Mouse (Mus musculus) stomach, embryonic 15.5 days (tissue): ENCODE data around the gene Gm14139. TPM values are rescaled to one million over a fixed set of nuclear protein-coding genes. Genes with fewer than 3 reads are reported as not detected.
"Not testable (repeated sequence)": the region's sequence is repeated elsewhere in the genome, so short reads cannot be mapped to it uniquely, and the experiment has no call there.

Experiments
- ATAC-seq: fragments of 200-750 bp; cut with Nextera tagmentation; 2 replicates; pipeline ENCODE4 v1.8.0; 2017; ENCODE audit warnings: low read depth, moderate number of reproducible peaks, moderate TSS enrichment; ENCODE audit not compliant: insufficient read depth, low FRiP score
- H3K27ac ChIP-seq: fragments of 300-500 bp; sonication (generic); 2 replicates; pipeline ENCODE4 v1.5.1; 2015; ENCODE audit warnings: mild to moderate bottlenecking, inconsistent platforms
- H3K27me3 ChIP-seq: fragments of 300-500 bp; sonication (generic); replicated peaks from 2 replicates; pipeline ENCODE4 v1.6.1; 2015; ENCODE audit warnings: inconsistent platforms
- H3K36me3 ChIP-seq: fragments of 300-500 bp; sonication (generic); 2 replicates; pipeline ENCODE4 v1.6.1; 2015; ENCODE audit warnings: inconsistent platforms
- H3K4me1 ChIP-seq: fragments of 300-500 bp; sonication (generic); 2 replicates; pipeline ENCODE4 v1.6.1; 2015; ENCODE audit warnings: inconsistent platforms
- H3K4me2 ChIP-seq: fragments of 300-500 bp; sonication (generic); 2 replicates; pipeline ENCODE4 v1.6.1; 2015; ENCODE audit warnings: mild to moderate bottlenecking, inconsistent platforms
- H3K4me3 ChIP-seq: fragments of 300-500 bp; sonication (generic); replicated peaks from 2 replicates; pipeline ENCODE4 v1.5.1; 2015; ENCODE audit warnings: inconsistent platforms
- H3K9ac ChIP-seq: fragments of 300-500 bp; sonication (generic); 2 replicates; pipeline ENCODE4 v1.6.1; 2015; ENCODE audit warnings: inconsistent platforms
- H3K9me3 ChIP-seq: fragments of 300-500 bp; sonication (generic); 2 replicates; pipeline ENCODE4 v1.6.1; 2016; ENCODE audit warnings: inconsistent platforms
- WGBS: fragments of 180-500 bp; shearing (Covaris S2); methylation state at CpG from one replicate; pipeline ENCODE4 v1.1.7; 2015; 5-methylcytosine and 5-hydroxymethylcytosine counted together
- polyA plus RNA-seq: library from polyadenylated mRNA; unstranded; fragments of >200 nt; fragmentation: Nextera tagmentation; extraction: Ambion mirVana; gene quantifications from 2 replicates; pipeline ENCODE4 v1.2.1, GENCODE M21; 2015

The Gm14139 gene
- 0.24 TPM in 1 of 2 replicates, not detected in the other for polyA plus RNA-seq

DNA sequence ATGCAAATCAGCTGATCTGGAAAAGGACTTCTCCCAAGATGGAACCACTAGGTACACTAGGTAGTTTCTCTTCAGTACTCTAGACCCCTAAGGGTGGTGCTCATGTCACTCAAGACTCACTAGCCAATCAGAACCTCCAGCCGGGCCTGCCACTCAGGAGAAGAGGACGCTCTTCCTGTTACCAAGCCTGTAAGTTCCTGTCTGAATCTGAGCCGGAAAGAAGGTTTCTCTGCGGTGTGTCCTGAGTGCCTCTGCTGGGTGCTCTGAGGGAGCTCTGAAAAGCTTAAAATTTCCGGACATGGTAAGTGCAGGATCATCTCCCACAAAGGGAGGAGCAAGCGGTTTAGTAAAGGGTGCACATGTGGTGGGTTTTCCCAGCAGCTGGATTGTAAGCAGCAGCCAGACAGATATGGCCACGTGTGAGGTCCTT is at the start of gene Gm14139:
Gene Gm14139 (plus strand): TSS at position 186 of the 430 bp plus-strand sequence.
- 73% methylated on average over 7 of the region's 7 CpGs for WGBS
- not testable (repeated sequence) for H3K4me1 ChIP-seq, H3K27me3 ChIP-seq, ATAC-seq, H3K4me3 ChIP-seq, H3K9ac ChIP-seq, H3K27ac ChIP-seq, H3K9me3 ChIP-seq, H3K4me2 ChIP-seq, H3K36me3 ChIP-seq

DNA sequence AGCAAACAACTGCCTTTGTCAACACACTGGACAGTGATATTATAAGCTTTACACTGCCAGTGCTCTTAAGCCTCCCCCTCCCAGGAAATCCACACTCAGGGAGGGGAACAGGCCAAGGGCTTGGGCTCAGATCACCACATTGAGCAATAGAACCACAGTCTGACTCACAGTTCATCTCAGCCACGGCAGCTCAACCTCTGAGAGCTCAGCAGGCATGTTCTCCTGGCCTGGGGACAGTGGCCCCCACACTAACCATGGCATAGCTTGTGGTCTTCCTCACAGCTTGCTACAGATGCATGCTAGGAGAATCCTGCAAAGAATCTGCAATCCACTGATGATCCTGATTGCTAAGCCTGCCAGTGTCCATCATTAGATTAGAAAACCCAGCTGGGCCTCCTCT is 49.6 kb upstream of the Gm14139 start:
- not testable (repeated sequence) for H3K4me2 ChIP-seq, H3K9ac ChIP-seq, H3K27ac ChIP-seq, H3K4me1 ChIP-seq, H3K4me3 ChIP-seq, ATAC-seq, H3K27me3 ChIP-seq, H3K9me3 ChIP-seq
- peaks cover 11% of the 10 kb centered on the region for H3K36me3 ChIP-seq
- WGBS, result 76% methylated on average over 1 of the region's 1 CpGs

DNA sequence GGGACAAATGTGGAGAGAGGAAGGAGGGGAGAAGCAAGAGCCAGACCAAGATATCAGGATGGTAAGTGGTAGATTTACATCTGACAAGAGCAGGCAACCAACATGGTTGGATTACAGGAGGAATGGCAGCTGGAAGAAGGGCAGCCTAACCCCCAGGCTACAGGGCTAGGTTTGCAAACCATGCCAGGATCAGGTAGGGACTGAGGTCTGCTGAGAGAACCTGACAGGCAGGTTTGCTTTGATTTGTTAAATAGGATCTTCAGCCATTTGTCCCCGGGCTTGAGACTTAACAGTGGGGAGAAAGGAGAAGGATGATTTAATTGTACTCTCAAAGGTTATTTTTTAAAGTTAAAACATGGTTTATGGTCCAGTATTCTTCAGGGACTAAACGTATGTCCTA is 48.8 kb upstream of the Gm14139 start:
- Histone ChIP-seq H3K27me3 (no peaks in the 10 kb centered on the region), H3K4me1 (0 out of 2 replicates have a peak, but pooled peaks cover 3% of the 10 kb centered on the region), H3K36me3 (peaks cover 10% of the 10 kb centered on the region), H3K9ac (no peak overlapping the region), H3K4me2 (no peak overlapping the region), H3K4me3 (no peak overlapping the region), H3K27ac (no peak overlapping the region), H3K9me3 (no peaks in the 10 kb centered on the region)
- 82% methylated on average over 2 of the region's 2 CpGs for WGBS
- ATAC-seq, result no peak

DNA sequence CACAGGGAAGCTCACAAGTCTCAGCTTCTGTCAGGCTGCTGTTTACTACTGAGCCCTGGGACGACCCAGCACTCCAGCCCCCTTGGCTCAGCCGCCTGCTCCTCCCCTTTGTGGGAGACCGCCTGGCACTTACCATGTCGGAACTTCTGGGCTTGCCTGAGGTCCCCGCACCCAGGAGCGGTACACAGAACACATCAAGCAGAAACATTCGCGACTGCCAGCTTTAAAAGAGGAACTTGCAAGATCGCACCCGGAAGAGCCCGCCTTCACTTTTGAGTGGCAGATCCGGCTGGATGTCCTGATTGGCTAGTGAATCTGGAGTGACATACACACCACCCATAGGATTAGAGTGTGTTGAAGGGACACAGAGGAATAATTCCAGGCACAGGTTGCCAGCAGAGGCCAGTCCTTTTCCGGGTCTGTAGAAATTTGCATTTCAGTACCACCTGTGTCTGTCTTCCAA is 45.1 kb upstream of the Gm14139 start, which contains the start of gene Zfp120:
Gene Zfp120 (minus strand): TSS at position 274 of the 463 bp plus-strand sequence.
- no peaks in the 10 kb centered on the region for H3K27me3 ChIP-seq
- peak within 1 kb of the TSS; percentile 59 for H3K4me2 ChIP-seq
- ATAC-seq, result peak; percentile 100
- WGBS, result 0% methylated on average over 13 of the region's 13 CpGs
- H3K36me3 ChIP-seq, result no peaks in the 10 kb centered on the region
- no peaks in the 10 kb centered on the region for H3K9me3 ChIP-seq
- H3K27ac ChIP-seq, result peak within 1 kb of the TSS; percentile 57
- H3K4me3 ChIP-seq, result peak within 1 kb of the TSS; percentile 60
- H3K9ac ChIP-seq, result peak within 1 kb of the TSS; percentile 42; the same call in 1 of the 2 replicates
- H3K4me1 ChIP-seq, result 0 out of 2 replicates have a peak, but pooled peaks cover 3% of the 10 kb centered on the region

DNA sequence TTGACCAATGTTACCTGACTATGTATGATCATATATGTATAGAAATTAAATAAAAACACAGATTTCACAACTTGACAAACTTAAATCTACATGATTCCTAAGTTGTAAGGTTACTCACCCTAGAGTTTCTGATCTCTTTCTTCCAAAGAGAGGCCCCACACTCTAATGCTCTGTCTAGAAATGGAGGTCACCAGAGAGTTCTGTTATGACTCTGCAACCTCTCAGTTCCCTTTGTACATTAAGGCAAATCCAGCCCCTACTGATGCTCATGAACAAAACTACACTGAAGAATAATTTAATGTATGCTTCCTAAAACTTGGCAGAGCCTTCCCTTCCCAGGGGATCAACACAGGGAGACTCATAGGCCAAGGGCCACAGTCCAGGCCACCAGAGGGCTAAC is 14.9 kb upstream of the Gm14139 start:
- no peaks in the 10 kb centered on the region for H3K36me3 ChIP-seq
- H3K9ac ChIP-seq, result no peak overlapping the region
- H3K27ac ChIP-seq, result no peak overlapping the region
- H3K9me3 ChIP-seq, result no peaks in the 10 kb centered on the region
- H3K27me3 ChIP-seq, result no peaks in the 10 kb centered on the region
- H3K4me3 ChIP-seq, result no peak overlapping the region
- ATAC-seq, result no peak
- H3K4me2 ChIP-seq, result no peak overlapping the region
- H3K4me1 ChIP-seq, result no peaks in the 10 kb centered on the region

DNA sequence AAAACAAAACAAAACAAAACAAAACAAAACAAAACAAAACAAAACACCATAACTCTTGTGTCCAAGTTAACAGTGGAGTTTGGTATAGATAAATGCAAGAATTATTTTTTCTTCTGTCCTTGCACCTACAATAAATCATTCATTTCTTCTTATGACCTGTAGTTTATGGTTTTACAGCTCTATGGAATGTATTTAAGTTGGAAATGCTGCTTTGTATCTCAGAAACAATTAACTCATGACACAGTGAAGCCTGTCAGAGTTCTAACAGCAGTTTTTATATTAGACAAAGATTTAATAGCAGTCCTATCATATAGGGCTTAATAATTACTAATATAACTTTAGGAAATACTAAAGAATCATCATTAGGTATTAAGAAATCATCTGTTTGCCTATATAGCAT is 7.7 kb upstream of the Gm14139 start:
- Histone ChIP-seq H3K4me3 (no peak overlapping the region), H3K27ac (no peak overlapping the region), H3K9ac (no peak overlapping the region), H3K9me3 (peaks cover 4% of the 10 kb centered on the region; the same call in 1 of the 2 replicates), H3K36me3 (no peaks in the 10 kb centered on the region), H3K27me3 (no peaks in the 10 kb centered on the region), H3K4me2 (no peak overlapping the region), H3K4me1 (no peaks in the 10 kb centered on the region)
- ATAC-seq, result no peak

DNA sequence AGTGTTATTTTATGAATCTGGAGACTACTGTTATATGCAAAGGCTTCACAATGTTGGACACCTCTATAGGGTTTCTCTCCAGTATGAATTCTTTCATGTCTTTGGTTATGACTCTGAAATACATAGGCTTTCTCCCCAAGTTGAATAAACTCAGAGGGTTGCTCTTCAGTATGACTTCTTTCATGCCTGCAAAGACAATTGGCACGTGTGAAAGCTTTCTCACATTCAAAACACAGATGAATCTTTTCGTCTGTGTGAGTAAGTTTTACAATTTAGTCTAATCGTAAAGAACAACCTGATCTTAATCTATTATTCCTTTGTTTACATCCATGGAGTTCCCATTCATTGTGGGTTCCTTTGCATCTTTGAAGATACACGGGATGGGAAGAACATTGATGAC is 2.0 kb upstream of the Gm14139 start, which contains the start of gene Gm10770:
Gene Gm10770 (minus strand): TSS at position 101 of the 400 bp plus-strand sequence.
- WGBS, result 82% methylated on average over 4 of the region's 4 CpGs

DNA sequence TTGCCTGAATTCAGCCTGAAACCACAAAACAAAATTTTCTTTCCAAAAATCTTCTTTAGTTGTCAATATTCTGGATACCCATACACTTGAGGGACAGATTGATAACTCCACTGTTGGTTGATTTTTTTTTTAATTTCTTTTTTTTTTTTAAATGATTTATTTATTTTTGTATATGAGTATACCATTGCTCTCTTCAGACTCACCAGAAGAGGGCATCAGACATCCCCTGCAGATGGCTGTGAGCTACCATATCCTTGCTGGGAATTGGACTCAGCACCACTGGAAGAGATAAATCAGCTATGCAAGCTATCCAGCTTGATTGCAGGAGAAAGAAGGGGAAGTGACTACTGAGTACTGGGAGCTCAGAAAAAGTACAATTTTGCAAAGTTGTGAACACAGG is 509 bp upstream of the Gm14139 start:
- not testable (repeated sequence) for H3K9ac ChIP-seq, H3K27ac ChIP-seq, H3K4me2 ChIP-seq, H3K27me3 ChIP-seq, H3K4me1 ChIP-seq, H3K36me3 ChIP-seq, ATAC-seq, H3K9me3 ChIP-seq, H3K4me3 ChIP-seq

More for the DNA sequence above, 2.0 kb upstream of the Gm14139 start, which contains the start of gene Gm10770:
- ATAC-seq, H3K4me2 ChIP-seq, H3K9ac ChIP-seq, H3K27ac ChIP-seq, H3K4me3 ChIP-seq, H3K36me3 ChIP-seq, H3K27me3 ChIP-seq, H3K4me1 ChIP-seq, H3K9me3 ChIP-seq: not testable (repeated sequence)

DNA sequence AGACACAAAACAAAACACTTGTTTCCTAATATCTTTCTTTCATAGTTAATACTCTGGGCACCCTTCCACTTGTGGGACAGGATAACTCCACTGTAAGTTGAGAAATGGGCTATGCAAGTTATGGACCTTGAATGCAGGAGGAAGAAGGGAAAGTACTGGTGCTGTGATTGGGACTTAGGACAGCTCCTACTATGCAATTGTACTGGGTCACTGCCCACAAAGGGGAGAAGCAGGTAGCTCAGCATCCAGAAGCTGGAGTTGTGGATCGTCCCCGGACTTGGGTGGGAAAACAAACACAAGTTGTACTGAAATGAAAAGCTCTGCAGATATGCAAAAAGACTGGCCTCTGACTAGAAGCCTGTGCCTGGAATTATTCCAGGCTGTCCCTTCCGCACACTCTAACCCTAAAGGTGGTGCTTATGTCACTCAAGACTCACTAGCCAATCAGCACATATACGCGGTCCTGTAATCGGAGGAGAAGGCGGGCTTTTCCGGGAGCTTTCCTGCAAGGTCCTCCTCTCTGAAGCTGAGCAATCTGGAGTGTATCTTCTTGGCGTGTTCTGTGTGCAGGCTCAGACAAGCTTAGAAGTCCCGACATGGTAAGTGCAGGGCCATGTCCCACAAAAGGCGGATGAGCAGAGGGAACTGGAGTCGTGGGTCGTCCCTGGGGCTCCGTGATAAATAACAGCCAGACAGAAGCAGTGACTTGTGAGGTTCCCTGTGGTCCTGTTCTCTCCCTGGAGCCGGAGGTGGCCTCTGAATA is 36.2 kb downstream of the Gm14139 start, which contains the start of gene Zfp937:
Gene Zfp937 (plus strand): TSS at position 474 of the 763 bp plus-strand sequence.
- not testable (repeated sequence) for H3K27me3 ChIP-seq, H3K36me3 ChIP-seq, H3K9ac ChIP-seq, H3K9me3 ChIP-seq, H3K4me1 ChIP-seq
- ATAC-seq, result peak; percentile 99
- H3K4me3 ChIP-seq, result peak within 1 kb of the TSS; percentile 44
- H3K4me2 ChIP-seq, result peak within 1 kb of the TSS; percentile 51
- 1% methylated on average over 15 of the region's 15 CpGs for WGBS
- H3K27ac ChIP-seq, result 0 out of 2 replicates have a peak within 1 kb of the TSS, but pooled peaks have one; percentile 51

DNA sequence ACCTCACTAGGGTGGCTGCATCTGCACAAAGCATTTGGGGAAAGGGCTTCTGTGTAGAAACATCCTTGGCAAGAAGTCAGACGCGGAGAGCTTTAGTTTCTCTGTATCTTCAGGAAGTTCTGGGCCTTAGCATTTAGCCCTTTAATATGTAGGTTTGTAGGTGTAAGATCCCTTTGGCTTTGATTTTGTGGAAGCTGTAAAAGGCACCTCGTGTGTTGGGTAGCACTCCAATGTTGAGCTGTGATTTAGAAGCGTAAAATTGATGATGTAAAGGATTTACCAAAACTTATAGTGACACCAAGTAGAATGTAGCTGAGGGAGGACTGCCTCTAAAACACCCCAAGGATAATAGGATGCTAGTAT is 36.8 kb downstream of the Gm14139 start:
- H3K4me2 ChIP-seq, result peak overlapping the region; percentile 51
- WGBS, result 10% methylated on average over 4 of the region's 4 CpGs
- not testable (repeated sequence) for ATAC-seq, H3K27me3 ChIP-seq, H3K9me3 ChIP-seq, H3K9ac ChIP-seq, H3K36me3 ChIP-seq, H3K4me1 ChIP-seq
- H3K27ac ChIP-seq, result 0 out of 2 replicates have a peak overlapping the region, but pooled peaks have one; percentile 51
- peak overlapping the region; percentile 44 for H3K4me3 ChIP-seq

DNA sequence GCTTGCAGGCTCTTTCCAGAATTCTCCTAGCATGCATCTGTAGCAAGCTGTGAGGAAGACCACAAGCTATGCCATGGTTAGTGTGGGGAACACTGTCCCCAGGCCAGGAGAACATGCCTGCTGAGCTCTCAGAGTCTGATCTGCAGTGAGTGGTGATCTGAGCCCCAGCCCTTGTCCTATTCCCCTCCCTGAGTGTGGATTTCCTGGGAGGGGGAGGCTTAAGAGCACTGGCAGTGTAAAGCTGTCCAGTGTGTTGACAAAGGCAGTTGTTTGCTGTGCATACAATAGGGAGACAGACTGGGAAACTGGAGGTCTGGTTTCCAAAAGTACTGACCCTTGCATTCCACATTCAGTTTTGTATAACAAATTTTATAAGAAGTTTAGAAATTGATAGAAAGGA is 41.7 kb downstream of the Gm14139 start:
- not testable (repeated sequence) for H3K27me3 ChIP-seq, H3K9ac ChIP-seq, H3K9me3 ChIP-seq, H3K27ac ChIP-seq, ATAC-seq, H3K4me2 ChIP-seq, H3K4me3 ChIP-seq, H3K4me1 ChIP-seq, H3K36me3 ChIP-seq
